Mouse (Mus musculus) cortical plate, adult 2 months (tissue): ENCODE results near the gene Hist1h2be.
"Not testable (repeated sequence)": the region's sequence is repeated elsewhere in the genome, so short reads cannot be mapped to it uniquely, and the experiment has no call there.

ENCODE experiments used
- CTCF ChIP-seq: fragments of 200-500 bp; IDR thresholded peaks from 2 replicates; pipeline ENCODE4 v1.5.1; 2011; ENCODE audit warnings: mild to moderate bottlenecking, control low read depth, low read length; ENCODE audit not compliant: insufficient read depth; ENCODE audit errors: extremely low read depth
- POLR2A ChIP-seq: fragments of 200-500 bp; IDR thresholded peaks from 2 replicates; pipeline ENCODE4 v1.6.1; 2011; ENCODE audit warnings: mild to moderate bottlenecking, low read length, control low read depth; ENCODE audit not compliant: insufficient read depth; ENCODE audit errors: extremely low read depth

DNA sequence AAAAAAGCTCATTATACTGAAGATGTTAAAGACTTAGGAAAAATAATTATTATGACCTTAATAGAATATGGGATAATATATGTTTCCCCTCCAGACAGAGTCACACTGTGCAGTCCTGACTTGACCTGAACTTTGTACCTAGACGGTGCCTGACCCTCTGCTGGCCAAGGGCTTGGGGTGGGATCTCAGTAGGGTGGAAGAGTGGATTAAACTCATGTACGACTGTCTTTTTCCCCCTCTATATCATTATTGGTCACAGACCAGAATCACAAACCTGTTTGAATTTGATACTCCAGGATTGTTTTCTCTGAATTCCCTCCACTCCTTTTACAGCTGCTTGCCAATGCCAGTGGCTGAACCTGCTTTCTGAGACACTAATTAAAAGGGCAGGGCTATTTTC is 60.2 kb downstream of the Hist1h2be start:
- TF ChIP-seq CTCF, POLR2A: not testable (repeated sequence)
